Mouse (Mus musculus) hematopoietic multipotent progenitor cell, adult 10-12 weeks (in vitro differentiated cells): Measurements from ENCODE around the gene Zscan18. TPM values are rescaled to one million over a fixed set of nuclear protein-coding genes. Genes with fewer than 3 reads are reported as not detected.

Experiments used
- polyA plus RNA-seq: library from polyadenylated mRNA; stranded (reverse); fragments of >175 nt; gene quantifications from 2 replicates; pipeline ENCODE4 v1.2.3, GENCODE M21; 2012; ENCODE audit warnings: low replicate concordance

The Zscan18 gene
- polyA plus RNA-seq = 0.33 and 1.6 TPM in 2 replicates

GRCm38 (mm10) chr7:12802866-12803726 lies at the start of gene Zscan18:
Gene Zscan18 (minus strand): TSS chr7:12803635.

GRCm38 (mm10) chr7:12834162-12835120 lies 31.0 kb upstream of the Zscan18 start, which contains the start of gene Zfp110:
Gene Zfp110 (plus strand): TSS chr7:12834761.

GRCm38 (mm10) chr7:12818521-12819295 lies 15.3 kb upstream of the Zscan18 start, which contains the start of gene Zfp329:
Gene Zfp329 (minus strand): TSS chr7:12818858.

GRCm38 (mm10) chr7:12734904-12735303 lies 68.5 kb downstream of the Zscan18 start, which contains the start of gene Vmn2r56:
Gene Vmn2r56 (minus strand): TSS chr7:12735004.

Other genes starting within 250 kb of the Zscan18 start
- gene Vmn2r53, start 194.8 kb downstream of the Zscan18 start, polyA plus RNA-seq = not detected in 2 replicates
- gene Vmn2r54, start 163.3 kb downstream of the Zscan18 start, polyA plus RNA-seq = not detected in 2 replicates
- not detected in 2 replicates for gene Vmn2r55, start 118.6 kb downstream of the Zscan18 start, polyA plus RNA-seq
- gene Vmn2r56, start 68.6 kb downstream of the Zscan18 start, polyA plus RNA-seq = not detected in 2 replicates
- gene Zfp329, start 15.2 kb upstream of the Zscan18 start, polyA plus RNA-seq = 0.53 and 1.9 TPM in 2 replicates
- 2.6 TPM in 2 replicates for gene Zfp110, start 31.1 kb upstream of the Zscan18 start, polyA plus RNA-seq
- gene Zfp128, start 77.5 kb upstream of the Zscan18 start, polyA plus RNA-seq = 0.53 and 0.71 TPM in 2 replicates
- 2.2 and 4.2 TPM in 2 replicates for gene Zscan22, start 94.2 kb upstream of the Zscan18 start, polyA plus RNA-seq
- 409 and 2,630 TPM in 2 replicates for gene Rps5, start 118.7 kb upstream of the Zscan18 start, polyA plus RNA-seq
- 0.27 and 0.29 TPM in 2 replicates for gene Rnf225, start 123.8 kb upstream of the Zscan18 start, polyA plus RNA-seq
- gene Zfp324, start 162.2 kb upstream of the Zscan18 start, polyA plus RNA-seq = 5.9 and 17.5 TPM in 2 replicates
- gene Zfp446, start 174.2 kb upstream of the Zscan18 start, polyA plus RNA-seq = 4.8 and 5.9 TPM in 2 replicates
- 0.16 TPM in 1 of 2 replicates, not detected in the other for gene Slc27a5, start 194.6 kb upstream of the Zscan18 start, polyA plus RNA-seq
- 66.9 and 109 TPM in 2 replicates for gene Trim28, start 195.5 kb upstream of the Zscan18 start, polyA plus RNA-seq
- 48.4 and 91.4 TPM in 2 replicates for gene Zbtb45, start 206.4 kb upstream of the Zscan18 start, polyA plus RNA-seq
- 60.7 and 267 TPM in 2 replicates for gene Chmp2a, start 231.2 kb upstream of the Zscan18 start, polyA plus RNA-seq
- gene Ube2m, start 234.6 kb upstream of the Zscan18 start, polyA plus RNA-seq = 85.1 and 106 TPM in 2 replicates